Mouse (Mus musculus) brain, embryonic 14.5 days (tissue): ENCODE results near the gene Gm10037.

Experiments
- CTCF ChIP-seq: fragments of 200-500 bp; IDR thresholded peaks from 2 replicates; pipeline ENCODE4 v1.5.1; 2012; ENCODE audit warnings: inconsistent platforms, mild to moderate bottlenecking, moderate library complexity, borderline replicate concordance; ENCODE audit not compliant: insufficient read depth, insufficient read length; ENCODE audit errors: extremely low read depth
- POLR2A ChIP-seq: fragments of 200-500 bp; IDR thresholded peaks from 2 replicates; pipeline ENCODE4 v1.6.1; 2012; ENCODE audit warnings: mild to moderate bottlenecking, inconsistent platforms, borderline replicate concordance; ENCODE audit not compliant: poor library complexity, insufficient read depth, insufficient read length, severe bottlenecking; ENCODE audit errors: extremely low read depth

DNA sequence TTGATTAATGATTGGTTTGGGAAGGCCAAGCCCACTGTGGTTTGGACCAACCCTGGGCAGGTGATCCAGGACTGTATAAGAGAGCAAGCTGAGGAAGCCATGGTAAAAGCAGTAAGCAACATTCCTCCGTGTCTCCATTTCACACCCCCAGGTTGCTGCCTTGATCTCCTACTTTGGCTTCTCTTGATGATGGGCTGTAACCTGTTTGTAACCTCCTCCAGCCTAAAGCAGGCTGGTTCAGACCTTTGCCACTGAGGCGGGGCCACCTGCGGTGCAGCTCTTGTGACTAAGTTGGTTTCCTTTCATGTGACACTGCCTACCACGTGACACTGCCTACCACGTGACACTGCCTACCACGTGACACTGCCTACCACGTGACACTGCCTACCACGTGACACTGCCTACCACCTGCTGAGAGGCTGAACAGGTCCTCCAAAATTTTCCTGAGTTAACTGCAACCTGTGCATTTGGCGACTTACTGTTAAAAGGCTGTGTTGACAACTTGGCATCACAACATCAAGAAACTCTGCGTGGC is 38.9 kb upstream of the Gm10037 start:
- TF ChIP-seq POLR2A (no peak), CTCF (no peak)
